Mouse (Mus musculus) spleen, adult 12 weeks (tissue): ENCODE results near the gene Lrfn4.

Experiments used
- DNase-seq: peaks from one replicate; pipeline ENCODE4 v3.0.0; 2022; ENCODE audit warnings: low spot score

Lrfn4 gene

DNA sequence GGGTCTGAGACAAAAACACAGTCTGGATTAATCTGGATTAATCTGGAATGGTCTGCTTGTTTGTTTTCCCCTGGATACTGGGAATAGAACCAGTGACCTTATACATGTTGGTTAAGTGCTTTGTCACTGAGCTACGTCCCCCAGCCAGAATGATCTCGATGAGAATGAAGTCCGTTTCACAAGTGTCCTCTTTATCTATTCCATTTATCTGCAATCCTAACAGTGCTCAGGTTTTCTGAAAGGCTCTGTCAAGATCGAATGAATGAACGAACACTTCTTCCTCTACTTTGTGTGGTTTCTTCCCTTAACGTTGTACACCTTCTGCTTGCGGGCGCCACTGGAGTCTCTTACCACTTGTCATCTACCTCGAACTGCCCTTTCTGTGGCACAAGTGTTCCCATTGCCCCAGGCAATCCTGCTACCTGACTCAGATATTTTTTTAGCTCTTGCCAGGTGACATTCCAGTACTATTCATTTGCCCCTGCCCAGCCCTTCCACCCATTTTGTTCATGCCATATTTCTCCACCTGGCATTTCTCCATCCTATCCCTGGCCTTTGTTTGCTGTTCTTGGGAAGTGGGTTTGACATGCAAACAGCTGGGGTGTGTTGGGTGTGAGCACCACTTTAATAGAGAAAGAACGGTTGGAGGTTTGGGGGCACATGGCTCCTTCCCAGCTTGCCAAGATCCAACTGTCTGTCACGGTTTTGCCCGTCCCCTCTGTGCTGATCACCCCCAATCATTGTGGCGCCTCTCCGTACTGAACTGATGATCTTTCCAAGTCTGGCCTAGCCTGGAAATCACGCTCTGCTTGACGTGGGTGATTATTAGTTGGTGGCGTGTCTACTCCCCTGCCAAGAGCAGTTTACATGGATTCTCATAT is 45.9 kb downstream of the Lrfn4 start:
- DNase-seq = no peak

DNA sequence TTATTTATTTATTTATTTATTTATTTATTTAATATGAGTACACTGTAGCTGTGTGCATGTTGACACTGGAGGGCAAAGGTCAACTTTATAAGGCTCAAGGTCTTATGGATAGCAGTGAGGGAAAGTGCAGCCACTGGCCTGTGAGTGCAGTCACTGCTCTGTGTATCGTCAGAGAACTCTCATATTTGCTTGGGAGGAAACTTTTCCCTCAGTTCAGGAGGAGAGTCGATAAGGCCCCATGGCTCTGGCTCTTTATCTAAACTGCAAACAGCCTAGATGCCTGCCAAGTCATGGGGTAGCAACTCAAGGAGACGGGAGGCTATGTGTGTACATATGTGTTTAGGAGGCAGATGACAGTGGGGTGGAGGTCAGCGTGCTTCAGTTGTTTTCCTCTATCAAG is 46.6 kb downstream of the Lrfn4 start:
- peak; percentile 53 for DNase-seq

DNA sequence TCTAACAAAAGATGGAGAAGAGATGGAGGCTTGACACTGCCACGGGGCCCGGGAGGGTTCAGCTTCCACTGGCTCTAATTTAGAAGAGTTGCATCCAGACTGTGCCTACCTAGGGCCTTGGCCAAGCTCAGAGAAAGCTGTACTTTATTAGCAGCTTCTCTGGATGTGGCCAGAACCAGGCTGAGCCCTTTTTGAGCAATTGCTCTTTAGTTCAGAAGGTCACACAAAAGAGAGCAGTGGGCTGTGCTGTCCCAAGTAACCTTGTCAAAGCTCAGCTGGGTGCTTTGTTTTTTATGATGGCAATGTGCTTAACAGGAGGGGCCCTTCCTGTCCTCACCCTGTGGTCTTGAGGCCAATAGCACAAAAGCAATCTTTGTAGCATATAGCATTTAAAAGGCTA is 47.8 kb downstream of the Lrfn4 start:
- DNase-seq = no peak

DNA sequence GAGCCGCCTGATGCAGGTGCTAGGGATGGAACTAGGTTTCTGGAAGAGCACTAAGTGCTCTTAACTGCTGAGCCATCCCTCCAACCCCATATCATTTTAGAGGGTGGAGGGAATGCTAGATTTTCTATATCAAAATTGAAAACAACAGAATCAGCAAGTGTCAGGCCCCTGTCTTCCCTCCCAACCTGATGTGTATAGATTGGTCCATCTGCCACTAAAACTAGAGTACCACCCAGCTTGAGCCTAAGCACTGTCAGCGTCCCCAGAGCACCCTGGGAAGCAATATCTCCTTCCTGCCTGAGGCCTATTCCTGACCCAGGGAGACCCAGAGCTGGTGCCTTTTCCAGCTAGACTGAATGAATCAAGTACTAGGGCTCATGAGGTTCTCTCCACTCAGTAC is 48.6 kb downstream of the Lrfn4 start:
- DNase-seq = no peak

DNA sequence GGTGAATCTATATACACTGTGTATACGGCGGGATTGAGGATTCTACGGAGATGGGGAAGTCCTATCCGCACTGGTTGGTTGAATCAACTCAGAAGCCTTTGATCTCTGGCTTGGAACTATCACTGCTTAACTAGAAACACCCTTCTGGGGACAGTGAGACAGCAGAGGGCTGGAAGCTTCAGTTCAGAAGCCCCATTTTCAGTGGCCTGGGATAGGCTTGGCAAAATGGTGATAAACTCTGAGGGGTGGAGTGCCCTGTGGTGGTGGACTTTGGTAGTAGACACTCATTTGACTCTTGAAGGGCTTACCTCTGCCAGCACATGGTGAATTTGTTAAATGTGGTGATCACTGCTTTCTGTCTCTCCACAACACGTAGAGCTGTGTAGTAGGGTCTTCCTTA is 49.8 kb downstream of the Lrfn4 start:
- no peak for DNase-seq
